In genomic region chr1:184825093-184825492, GRCm38 (mm10) we compare ENCODE assay signal across 7 mouse cellular contexts. TPM values are rescaled to one million over a fixed set of nuclear protein-coding genes. Genes with fewer than 3 reads are reported as not detected.
DNase-seq lines count a peak whose midpoint lies in the region; ATAC-seq and TF ChIP-seq lines count a peak whose summit lies in the region.

No protein-coding gene starts in this region.

- 0 out of 2 replicates have a peak, but pooled peaks have one; percentile 42 for ATAC-seq in embryonic facial prominence, embryonic 14.5 days (ENCODE audit: low read depth)
- no peak for ATAC-seq in hindbrain, embryonic 13.5 days (ENCODE audit: low FRiP score)
- ATAC-seq in liver, postnatal 0 days = no peak
- peak; percentile 57; the same call in 1 of the 2 replicates for ATAC-seq in neural tube, embryonic 15.5 days (ENCODE audit: low FRiP score)

- no peaks in the 10 kb centered on the region; the same call in 1 of the 2 replicates for H3K4me1 ChIP-seq in embryonic facial prominence, embryonic 14.5 days (ENCODE audit: control insufficient read depth, insufficient read depth, low read length)
- peaks cover 31% of the 10 kb centered on the region for H3K4me1 ChIP-seq in hindbrain, embryonic 13.5 days (replicated peaks)
- peaks cover 8% of the 10 kb centered on the region for H3K4me1 ChIP-seq in liver, postnatal 0 days (ENCODE audit: insufficient read depth)
- peaks cover 31% of the 10 kb centered on the region for H3K4me1 ChIP-seq in neural tube, embryonic 15.5 days

- TF ChIP-seq CTCF in liver, postnatal 0 days (IDR thresholded peaks at IDR 0.05; ENCODE audit: low read depth) = peak; percentile 73

- H3K36me3 ChIP-seq in embryonic facial prominence, embryonic 14.5 days (ENCODE audit: control insufficient read depth, insufficient read depth, low read length) = peaks cover 30% of the 10 kb centered on the region
- H3K36me3 ChIP-seq in hindbrain, embryonic 13.5 days = peaks cover 16% of the 10 kb centered on the region
- peaks cover 26% of the 10 kb centered on the region for H3K36me3 ChIP-seq in liver, postnatal 0 days (replicated peaks; ENCODE audit: insufficient read depth, low read length)
- peaks cover 8% of the 10 kb centered on the region for H3K36me3 ChIP-seq in neural tube, embryonic 15.5 days

- 20% methylated on average over 11 of the region's 11 CpGs for WGBS in embryonic facial prominence, embryonic 14.5 days
- WGBS in hindbrain, embryonic 13.5 days = 24% methylated on average over 11 of the region's 11 CpGs
- 26% methylated on average over 11 of the region's 11 CpGs for WGBS in liver, postnatal 0 days (ENCODE audit: insufficient replicate concordance)
- WGBS in neural tube, embryonic 15.5 days = 25% methylated on average over 11 of the region's 11 CpGs

- H3K27ac ChIP-seq in embryonic facial prominence, embryonic 14.5 days (replicated peaks; ENCODE audit: low read depth, low read length) = no peak overlapping the region
- H3K27ac ChIP-seq in hindbrain, embryonic 13.5 days = no peak overlapping the region
- peak overlapping the region; percentile 96 for H3K27ac ChIP-seq in liver, postnatal 0 days (ENCODE audit: low read depth)
- H3K27ac ChIP-seq in neural tube, embryonic 15.5 days (replicated peaks) = no peak overlapping the region

- H3K27me3 ChIP-seq in embryonic facial prominence, embryonic 14.5 days (replicated peaks; ENCODE audit: control insufficient read depth, insufficient read depth, low read length) = no peaks in the 10 kb centered on the region
- H3K27me3 ChIP-seq in hindbrain, embryonic 13.5 days = 0 out of 2 replicates have a peak, but pooled peaks cover 4% of the 10 kb centered on the region
- H3K27me3 ChIP-seq in liver, postnatal 0 days (ENCODE audit: insufficient read depth, low read length) = no peaks in the 10 kb centered on the region
- no peaks in the 10 kb centered on the region for H3K27me3 ChIP-seq in neural tube, embryonic 15.5 days (replicated peaks)

- no peak overlapping the region for H3K4me3 ChIP-seq in embryonic facial prominence, embryonic 14.5 days (ENCODE audit: low read depth, low read length)
- no peak overlapping the region for H3K4me3 ChIP-seq in hindbrain, embryonic 13.5 days
- H3K4me3 ChIP-seq in liver, postnatal 0 days (ENCODE audit: low read depth, low read length) = no peak overlapping the region
- H3K4me3 ChIP-seq in neural tube, embryonic 15.5 days (replicated peaks) = no peak overlapping the region

- no peaks in the 10 kb centered on the region for H3K9me3 ChIP-seq in embryonic facial prominence, embryonic 14.5 days (ENCODE audit: control insufficient read depth, low read length)
- H3K9me3 ChIP-seq in hindbrain, embryonic 13.5 days = no peaks in the 10 kb centered on the region
- no peaks in the 10 kb centered on the region for H3K9me3 ChIP-seq in liver, postnatal 0 days (ENCODE audit: low read length)
- H3K9me3 ChIP-seq in neural tube, embryonic 15.5 days (replicated peaks) = no peaks in the 10 kb centered on the region

- no peak overlapping the region for H3K9ac ChIP-seq in embryonic facial prominence, embryonic 14.5 days (ENCODE audit: low read depth, low read length)
- no peak overlapping the region for H3K9ac ChIP-seq in hindbrain, embryonic 13.5 days
- no peak overlapping the region; the same call in 1 of the 2 replicates for H3K9ac ChIP-seq in liver, postnatal 0 days (replicated peaks)
- H3K9ac ChIP-seq in neural tube, embryonic 15.5 days (replicated peaks) = no peak overlapping the region

- peak overlapping the region; percentile 36 for H3K4me2 ChIP-seq in embryonic facial prominence, embryonic 14.5 days (ENCODE audit: low read depth, low read length)
- peak overlapping the region; percentile 32; the same call in 1 of the 2 replicates for H3K4me2 ChIP-seq in hindbrain, embryonic 13.5 days
- H3K4me2 ChIP-seq in liver, postnatal 0 days (ENCODE audit: low read depth, low read length) = peak overlapping the region; percentile 60
- peak overlapping the region; percentile 45 for H3K4me2 ChIP-seq in neural tube, embryonic 15.5 days

- no peak for TF ChIP-seq EP300 in liver, postnatal 0 days (IDR thresholded peaks at IDR 0.05; ENCODE audit: low read depth)

- DNase-seq in ovary, postnatal 14 days (ENCODE audit: low spot score) = peak; percentile 31
- DNase-seq in ovary, postnatal 10 days (ENCODE audit: low spot score) = no peak
- DNase-seq in ZHBTc4 (ENCODE audit: low read depth, low spot score) = peak; percentile 78
- peak; percentile 63 for DNase-seq in embryonic facial prominence, embryonic 14.5 days (ENCODE audit: low spot score)
- DNase-seq in liver, postnatal 0 days = peak; percentile 65

RNA-seq across cellular contexts. Expression of gene Marc1, which starts 14.0 kb away (rescaled TPM):
- polyA plus RNA-seq in embryonic facial prominence, embryonic 14.5 days (2014; fragmentation: Nextera tagmentation; extraction: Ambion mirVana) = 0.08 and 0.24 TPM in 2 replicates
- polyA plus RNA-seq in hindbrain, embryonic 13.5 days (2015; fragmentation: Nextera tagmentation; extraction: Ambion mirVana) = 0.09 and 0.17 TPM in 2 replicates
- 204 and 234 TPM in 2 replicates for polyA plus RNA-seq in liver, postnatal 0 days (2015; fragmentation: Nextera tagmentation; extraction: Ambion mirVana)
- polyA plus RNA-seq in neural tube, embryonic 15.5 days (2015; fragmentation: Nextera tagmentation; extraction: Ambion mirVana) = 0.36 TPM in 1 of 2 replicates, not detected in the other

RNA-seq across cellular contexts. Expression of gene Marc2, which starts 21.2 kb away (rescaled TPM):
- 212 and 218 TPM in 2 replicates for polyA plus RNA-seq in embryonic facial prominence, embryonic 14.5 days (2014; fragmentation: Nextera tagmentation; extraction: Ambion mirVana)
- 110 and 119 TPM in 2 replicates for polyA plus RNA-seq in hindbrain, embryonic 13.5 days (2015; fragmentation: Nextera tagmentation; extraction: Ambion mirVana)
- polyA plus RNA-seq in liver, postnatal 0 days (2015; fragmentation: Nextera tagmentation; extraction: Ambion mirVana) = 608 and 698 TPM in 2 replicates
- 113 and 133 TPM in 2 replicates for polyA plus RNA-seq in neural tube, embryonic 15.5 days (2015; fragmentation: Nextera tagmentation; extraction: Ambion mirVana)

RNA-seq across cellular contexts. Expression of gene C130074G19Rik, which starts 57.9 kb away (rescaled TPM):
- 2.3 and 2.7 TPM in 2 replicates for polyA plus RNA-seq in embryonic facial prominence, embryonic 14.5 days (2014; fragmentation: Nextera tagmentation; extraction: Ambion mirVana)
- 1.1 and 1.2 TPM in 2 replicates for polyA plus RNA-seq in hindbrain, embryonic 13.5 days (2015; fragmentation: Nextera tagmentation; extraction: Ambion mirVana)
- 5.6 and 6.5 TPM in 2 replicates for polyA plus RNA-seq in liver, postnatal 0 days (2015; fragmentation: Nextera tagmentation; extraction: Ambion mirVana)
- polyA plus RNA-seq in neural tube, embryonic 15.5 days (2015; fragmentation: Nextera tagmentation; extraction: Ambion mirVana) = 1.0 and 1.3 TPM in 2 replicates

Comparison
In these comparisons a context has a peak if more than half of its experiments do, and no peak if none do; other contexts are left out.
1. ATAC-seq: peak in embryonic facial prominence, embryonic 14.5 days (single experiment) and neural tube, embryonic 15.5 days (single experiment); none in hindbrain, embryonic 13.5 days (single experiment) and liver, postnatal 0 days (single experiment).
2. RNA of gene Marc1, which starts 14.0 kb away (polyA plus RNA-seq): 204 to 234 TPM in liver, postnatal 0 days; 0.36 TPM in neural tube, embryonic 15.5 days, 0.09 to 0.17 TPM in hindbrain, embryonic 13.5 days and 0.08 to 0.24 TPM in embryonic facial prominence, embryonic 14.5 days; every median in the first group is over 100 times any median in the second.
3. Peak in every context shown above with its lines, with median percentiles within 50 percentile points of each other: H3K4me2 ChIP-seq.